ENCODE assay signal across 9 mouse cellular contexts in the genomic region with DNA sequence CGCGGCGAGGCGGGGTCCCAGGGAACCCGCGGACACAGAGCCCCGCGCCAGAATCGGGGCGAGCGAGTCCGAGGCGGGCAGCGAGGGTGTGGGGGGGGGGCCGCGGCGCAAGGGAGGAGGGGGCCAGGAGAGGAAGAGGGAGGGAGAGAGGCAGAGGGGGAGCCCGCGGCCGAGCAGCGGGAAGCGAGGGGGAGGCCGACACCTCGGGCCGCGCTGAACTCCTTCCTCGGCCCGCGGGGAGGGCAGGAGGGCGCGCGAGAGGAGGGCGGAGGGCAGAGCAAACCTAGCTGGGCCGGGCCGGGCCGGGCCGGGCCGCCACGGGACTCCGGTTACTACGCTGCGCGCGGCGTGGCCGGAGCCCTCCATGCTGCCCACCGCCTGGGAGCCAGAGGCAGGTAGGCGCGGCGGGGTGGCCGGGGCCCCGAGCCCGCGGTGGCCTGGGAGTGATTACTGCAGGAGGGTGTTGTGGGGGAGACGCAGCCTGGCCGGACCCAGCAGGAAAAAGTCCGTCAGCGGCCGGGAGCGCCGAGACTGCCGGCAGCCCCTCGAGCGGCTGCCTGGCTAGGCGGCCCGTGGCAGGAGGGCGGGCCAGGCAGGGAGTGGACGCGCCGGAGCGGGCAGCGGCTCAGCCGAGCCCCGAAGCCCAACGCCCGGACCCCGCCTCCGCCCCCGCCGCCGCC. TPM values are rescaled to one million over a fixed set of nuclear protein-coding genes. Genes with fewer than 3 reads are reported as not detected.
DNase-seq lines count a peak whose midpoint lies in the region; ATAC-seq and TF ChIP-seq lines count a peak whose summit lies in the region.
"Had no signal": no experiment of that assay in that cellular context is flagged by ENCODE, and none has a peak within 500 bp of the region (broad histone marks: within the 10 kb centered on the region; RNA-seq: fewer than 3 reads in every experiment).

No protein-coding gene starts in this region.

- peak overlapping the region; percentile 75 for H3K4me3 ChIP-seq in heart, embryonic 10.5 days
- peak overlapping the region; percentile 61 for H3K4me3 ChIP-seq in heart, postnatal 0 days (ENCODE audit: low read depth, low read length)
- peak overlapping the region; percentile 92 for H3K4me3 ChIP-seq in limb, embryonic 13.5 days

- H3K36me3 ChIP-seq in heart, embryonic 10.5 days = no peaks in the 10 kb centered on the region
- H3K36me3 ChIP-seq in heart, postnatal 0 days (replicated peaks; ENCODE audit: control insufficient read depth, insufficient read depth, low read length) = no peaks in the 10 kb centered on the region
- H3K36me3 ChIP-seq in limb, embryonic 13.5 days = no peaks in the 10 kb centered on the region

- ATAC-seq in heart, postnatal 0 days (ENCODE audit: insufficient read depth, low read depth) = peak; percentile 30; the same call in 1 of the 2 replicates
- peak; percentile 28 for ATAC-seq in limb, embryonic 13.5 days (ENCODE audit: low FRiP score, low read depth)
- no peak for ATAC-seq in megakaryocyte-erythroid progenitor cell, adult 5-6 weeks (replicated peaks; ENCODE audit: low FRiP score, low TSS enrichment, poor library complexity, severe bottlenecking)

- intact Hi-C loops in heart, postnatal 25 days (cut with DNase I) = no loop called here

- no peak for DNase-seq in heart, embryonic 10.5 days (ENCODE audit: low spot score)
- no peak for DNase-seq in heart, postnatal 25 days (ENCODE audit: low spot score)
- peak; percentile 48 to 62 for DNase-seq in adrenal gland, postnatal 36 days
- DNase-seq in heart, postnatal 0 days (ENCODE audit: low spot score) = no peak
- peak; percentile 46 for DNase-seq in naive thymus-derived CD4-positive, alpha-beta T cell, adult 2 months (ENCODE audit: low read depth)
- no peak for DNase-seq in cerebellum, adult 18-20 months

- H3K9ac ChIP-seq in heart, postnatal 0 days (replicated peaks; ENCODE audit: low read depth, low read length) = peak overlapping the region; percentile 61
- H3K9ac ChIP-seq in limb, embryonic 13.5 days = peak overlapping the region; percentile 99

- H3K27ac ChIP-seq in heart, embryonic 10.5 days = peak overlapping the region; percentile 91
- peak overlapping the region; percentile 59 for H3K27ac ChIP-seq in heart, postnatal 0 days (ENCODE audit: low read depth)
- peak overlapping the region; percentile 93 for H3K27ac ChIP-seq in limb, embryonic 13.5 days

- H3K4me1 ChIP-seq in heart, embryonic 10.5 days = peaks cover 62% of the 10 kb centered on the region
- peaks cover 16% of the 10 kb centered on the region for H3K4me1 ChIP-seq in heart, postnatal 0 days (ENCODE audit: control insufficient read depth, insufficient read depth)
- peaks cover 70% of the 10 kb centered on the region for H3K4me1 ChIP-seq in limb, embryonic 13.5 days

- TF ChIP-seq EP300 in heart, postnatal 0 days (IDR thresholded peaks at IDR 0.05; ENCODE audit: low read depth) = no peak

- no peak for TF ChIP-seq CTCF in heart, postnatal 0 days (IDR thresholded peaks at IDR 0.05; ENCODE audit: low read depth)

- H3K27me3 ChIP-seq in heart, embryonic 10.5 days (ENCODE audit: insufficient read depth, poor library complexity, severe bottlenecking) = peaks cover 87% of the 10 kb centered on the region
- H3K27me3 ChIP-seq in heart, postnatal 0 days (ENCODE audit: control insufficient read depth, insufficient read depth, low read length) = peaks cover 42% of the 10 kb centered on the region
- peaks cover 6% of the 10 kb centered on the region; the same call in 1 of the 2 replicates for H3K27me3 ChIP-seq in limb, embryonic 13.5 days

- under 1% methylated on average over 52 of the region's 81 CpGs for WGBS in heart, embryonic 10.5 days
- under 1% methylated on average over 46 of the region's 81 CpGs for WGBS in heart, postnatal 0 days
- WGBS in limb, embryonic 13.5 days = under 1% methylated on average over 41 of the region's 81 CpGs

- H3K4me2 ChIP-seq in heart, postnatal 0 days (ENCODE audit: low read depth, low read length) = peak overlapping the region; percentile 87
- H3K4me2 ChIP-seq in limb, embryonic 13.5 days (replicated peaks) = peak overlapping the region; percentile 88

- no peaks in the 10 kb centered on the region for H3K9me3 ChIP-seq in heart, embryonic 10.5 days
- H3K9me3 ChIP-seq in heart, postnatal 0 days (replicated peaks; ENCODE audit: control insufficient read depth, low read length) = no peaks in the 10 kb centered on the region
- H3K9me3 ChIP-seq in limb, embryonic 13.5 days = no peaks in the 10 kb centered on the region

RNA-seq across cellular contexts. Expression of gene AC109138.7, which starts 0.8 kb away (rescaled TPM):
- not detected in 2 replicates for polyA plus RNA-seq in heart, embryonic 10.5 days (2016; fragmentation: Nextera tagmentation; extraction: Ambion mirVana)
- not detected for total RNA-seq in heart, postnatal 25 days (2021)
- total RNA-seq in adrenal gland, postnatal 36 days (2021) = not detected
- not detected in 2 replicates for total RNA-seq in heart, postnatal 0 days (2014; rRNA removed; ENCODE audit: low replicate concordance)
- polyA plus RNA-seq in heart, postnatal 0 days (2015; fragmentation: Nextera tagmentation; extraction: Ambion mirVana) = not detected in 2 replicates
- polyA plus RNA-seq in limb, embryonic 13.5 days (2015; fragmentation: Nextera tagmentation; extraction: Ambion mirVana) = not detected in 2 replicates
- total RNA-seq in megakaryocyte-erythroid progenitor cell, adult 5-6 weeks (2014; fragmentation: Nextera tagmentation) = 2.1 TPM in 1 of 2 replicates, not detected in the other
- not detected in 2 replicates for total RNA-seq in megakaryocyte-erythroid progenitor cell, adult 5-6 weeks (2017)
- total RNA-seq: neutrophil, adult 5-6 weeks had no signal

RNA-seq across cellular contexts. Expression of gene Clcf1, which starts 0.9 kb away (rescaled TPM):
- polyA plus RNA-seq in heart, embryonic 10.5 days (2016; fragmentation: Nextera tagmentation; extraction: Ambion mirVana) = 2.1 and 3.4 TPM in 2 replicates
- 1 to 10 TPM in 1 of 2 experiments, under 1 TPM in 1; 0.94 to 2.0 TPM for total RNA-seq in heart, postnatal 25 days (2021)
- total RNA-seq in adrenal gland, postnatal 36 days (2021) = 10 to 100 TPM in 1 of 2 experiments, 1 to 10 TPM in 1; 6.3 to 17.4 TPM
- 3.4 and 14.7 TPM in 2 replicates for total RNA-seq in heart, postnatal 0 days (2014; rRNA removed; ENCODE audit: low replicate concordance)
- polyA plus RNA-seq in heart, postnatal 0 days (2015; fragmentation: Nextera tagmentation; extraction: Ambion mirVana) = 0.67 and 0.91 TPM in 2 replicates
- polyA plus RNA-seq in limb, embryonic 13.5 days (2015; fragmentation: Nextera tagmentation; extraction: Ambion mirVana) = 9.0 and 10.0 TPM in 2 replicates
- total RNA-seq in megakaryocyte-erythroid progenitor cell, adult 5-6 weeks (2014; fragmentation: Nextera tagmentation) = 4.6 and 6.9 TPM in 2 replicates
- 0.99 TPM in 1 of 2 replicates, not detected in the other for total RNA-seq in megakaryocyte-erythroid progenitor cell, adult 5-6 weeks (2017)

RNA-seq across cellular contexts. Expression of gene Rad9a, which starts 13.4 kb away (rescaled TPM):
- 33.0 and 40.0 TPM in 2 replicates for polyA plus RNA-seq in heart, embryonic 10.5 days (2016; fragmentation: Nextera tagmentation; extraction: Ambion mirVana)
- 1 to 10 TPM; 5.3 to 5.8 TPM for total RNA-seq in heart, postnatal 25 days (2021)
- 1 to 10 TPM; 7.6 TPM for total RNA-seq in adrenal gland, postnatal 36 days (2021)
- total RNA-seq in heart, postnatal 0 days (2014; rRNA removed; ENCODE audit: low replicate concordance) = 9.5 and 12.3 TPM in 2 replicates
- 9.5 and 9.7 TPM in 2 replicates for polyA plus RNA-seq in heart, postnatal 0 days (2015; fragmentation: Nextera tagmentation; extraction: Ambion mirVana)
- polyA plus RNA-seq in limb, embryonic 13.5 days (2015; fragmentation: Nextera tagmentation; extraction: Ambion mirVana) = 36.2 and 38.1 TPM in 2 replicates
- 35.5 and 47.7 TPM in 2 replicates for total RNA-seq in megakaryocyte-erythroid progenitor cell, adult 5-6 weeks (2014; fragmentation: Nextera tagmentation)
- total RNA-seq in megakaryocyte-erythroid progenitor cell, adult 5-6 weeks (2017) = 17.5 and 29.6 TPM in 2 replicates

RNA-seq across cellular contexts. Expression of gene Pold4, which starts 16.8 kb away (rescaled TPM):
- 15.5 and 18.7 TPM in 2 replicates for polyA plus RNA-seq in heart, embryonic 10.5 days (2016; fragmentation: Nextera tagmentation; extraction: Ambion mirVana)
- 10 to 100 TPM in 1 of 2 experiments, 1 to 10 TPM in 1; 9.7 to 11.1 TPM for total RNA-seq in heart, postnatal 25 days (2021)
- total RNA-seq in adrenal gland, postnatal 36 days (2021) = 10 to 100 TPM; 50.2 to 54.4 TPM
- 18.6 and 30.8 TPM in 2 replicates for total RNA-seq in heart, postnatal 0 days (2014; rRNA removed; ENCODE audit: low replicate concordance)
- polyA plus RNA-seq in heart, postnatal 0 days (2015; fragmentation: Nextera tagmentation; extraction: Ambion mirVana) = 23.0 and 27.9 TPM in 2 replicates
- polyA plus RNA-seq in limb, embryonic 13.5 days (2015; fragmentation: Nextera tagmentation; extraction: Ambion mirVana) = 17.6 and 21.4 TPM in 2 replicates
- total RNA-seq in megakaryocyte-erythroid progenitor cell, adult 5-6 weeks (2014; fragmentation: Nextera tagmentation) = 20.0 and 22.3 TPM in 2 replicates
- 27.2 and 28.2 TPM in 2 replicates for total RNA-seq in megakaryocyte-erythroid progenitor cell, adult 5-6 weeks (2017)

RNA-seq across cellular contexts. Expression of gene Ppp1ca, which starts 23.0 kb away (rescaled TPM):
- 876 and 946 TPM in 2 replicates for polyA plus RNA-seq in heart, embryonic 10.5 days (2016; fragmentation: Nextera tagmentation; extraction: Ambion mirVana)
- 100 to 1,000 TPM; 337 TPM for total RNA-seq in heart, postnatal 25 days (2021)
- total RNA-seq in adrenal gland, postnatal 36 days (2021) = 100 to 1,000 TPM; 403 to 410 TPM
- total RNA-seq in heart, postnatal 0 days (2014; rRNA removed; ENCODE audit: low replicate concordance) = 808 and 961 TPM in 2 replicates
- 738 and 763 TPM in 2 replicates for polyA plus RNA-seq in heart, postnatal 0 days (2015; fragmentation: Nextera tagmentation; extraction: Ambion mirVana)
- 817 and 858 TPM in 2 replicates for polyA plus RNA-seq in limb, embryonic 13.5 days (2015; fragmentation: Nextera tagmentation; extraction: Ambion mirVana)
- total RNA-seq in megakaryocyte-erythroid progenitor cell, adult 5-6 weeks (2014; fragmentation: Nextera tagmentation) = 392 and 411 TPM in 2 replicates
- 411 and 530 TPM in 2 replicates for total RNA-seq in megakaryocyte-erythroid progenitor cell, adult 5-6 weeks (2017)

Comparison
In these comparisons a context has a peak if more than half of its experiments do, and no peak if none do; other contexts are left out.
1. DNase-seq: peak in adrenal gland, postnatal 36 days (2 of 2) and naive thymus-derived CD4-positive, alpha-beta T cell, adult 2 months (single experiment); none in heart, embryonic 10.5 days (single experiment), heart, postnatal 25 days (single experiment), heart, postnatal 0 days (single experiment) and cerebellum, adult 18-20 months (0 of 2).
2. Peak in every context shown above with its lines, with median percentiles within 50 percentile points of each other: H3K27ac ChIP-seq and H3K4me3 ChIP-seq.